ENCODE assay signal across 9 mouse cellular contexts in genomic region chr19:22884357-22884756, GRCm38 (mm10).
DNase-seq lines count a peak whose midpoint lies in the region; ATAC-seq and TF ChIP-seq lines count a peak whose summit lies in the region.
"Had no signal": no experiment of that assay in that cellular context is flagged by ENCODE, and none has a peak within 500 bp of the region (broad histone marks: within the 10 kb centered on the region; RNA-seq: fewer than 3 reads in every experiment).

No protein-coding gene starts in this region.

- no peak overlapping the region for H3K4me3 ChIP-seq in liver, adult 2 months (ENCODE audit: insufficient read depth, low read depth, low read length)
- H3K4me3 ChIP-seq in forebrain, embryonic 15.5 days, result no peak overlapping the region
- H3K4me3 ChIP-seq: liver, embryonic 13.5 days had no signal

- 53% methylated on average over 11 of the region's 11 CpGs for WGBS in liver, adult 2 months
- 43% methylated on average over 11 of the region's 11 CpGs for WGBS in forebrain, embryonic 15.5 days

- no peaks in the 10 kb centered on the region for H3K9me3 ChIP-seq in forebrain, embryonic 15.5 days
- H3K9me3 ChIP-seq: liver, embryonic 13.5 days had no signal

- H3K79me2 ChIP-seq in liver, adult 2 months (ENCODE audit: control insufficient read depth, insufficient read depth, low read length), result no peaks in the 10 kb centered on the region

- peak; percentile 18; the same call in 1 of the 2 replicates for TF ChIP-seq CTCF in liver, adult 2 months (IDR thresholded peaks at IDR 0.05; ENCODE audit: low read depth, low read length)

- H3K4me1 ChIP-seq in liver, adult 2 months (ENCODE audit: control insufficient read depth, insufficient read depth, low read length), result no peaks in the 10 kb centered on the region
- peaks cover 5% of the 10 kb centered on the region; the same call in 1 of the 2 replicates for H3K4me1 ChIP-seq in forebrain, embryonic 15.5 days
- H3K4me1 ChIP-seq: liver, embryonic 13.5 days had no signal

- H3K4me2 ChIP-seq in forebrain, embryonic 15.5 days (replicated peaks), result peak overlapping the region; percentile 45

- peak; percentile 83 for ATAC-seq in forebrain, embryonic 15.5 days (replicated peaks)

- 0 out of 2 replicates have a peak, but pooled peaks cover 3% of the 10 kb centered on the region for H3K27me3 ChIP-seq in liver, adult 2 months (ENCODE audit: control insufficient read depth, insufficient read depth, low read length)
- H3K27me3 ChIP-seq in forebrain, embryonic 15.5 days, result no peaks in the 10 kb centered on the region
- H3K27me3 ChIP-seq: liver, embryonic 13.5 days had no signal

- DNase-seq in liver, adult 2 months (ENCODE audit: extremely low read depth, low read depth, low spot score), result no peak
- DNase-seq in liver, result no peak
- peak; percentile 89 for DNase-seq in cerebellum, adult 8-10 months
- DNase-seq in layer of hippocampus, postnatal 36 days, result peak; percentile 44 to 60
- peak; percentile 55 for DNase-seq in right cerebral cortex, postnatal 25 days
- DNase-seq in thymus, adult 18-20 months, result no peak
- no peak for DNase-seq in urinary bladder, postnatal 25 days (ENCODE audit: low spot score)
- DNase-seq: liver, embryonic 13.5 days had no signal

- H3K9ac ChIP-seq in liver, adult 2 months (ENCODE audit: low read depth, low read length), result no peak overlapping the region
- no peak overlapping the region for H3K9ac ChIP-seq in forebrain, embryonic 15.5 days (replicated peaks)
- H3K9ac ChIP-seq: liver, embryonic 13.5 days had no signal

- H3K36me3 ChIP-seq in liver, adult 2 months (ENCODE audit: control insufficient read depth, insufficient read depth, low read length), result no peaks in the 10 kb centered on the region
- no peaks in the 10 kb centered on the region for H3K36me3 ChIP-seq in forebrain, embryonic 15.5 days
- H3K36me3 ChIP-seq: liver, embryonic 13.5 days had no signal

- no peak for TF ChIP-seq POLR2A in liver, adult 2 months (IDR thresholded peaks at IDR 0.05; ENCODE audit: extremely low read depth, insufficient read depth, low read length)

- H3K27ac ChIP-seq in liver, adult 2 months (replicated peaks; ENCODE audit: insufficient read depth, low read depth, low read length), result no peak overlapping the region
- no peak overlapping the region for H3K27ac ChIP-seq in forebrain, embryonic 15.5 days (replicated peaks)
- H3K27ac ChIP-seq: liver, embryonic 13.5 days had no signal

Comparison
In these comparisons a context has a peak if more than half of its experiments do, and no peak if none do; other contexts are left out.
1. DNase-seq: peak in cerebellum, adult 8-10 months (single experiment), layer of hippocampus, postnatal 36 days (2 of 2) and right cerebral cortex, postnatal 25 days (single experiment); none in liver, adult 2 months (single experiment), liver (single experiment), thymus, adult 18-20 months (0 of 2) and urinary bladder, postnatal 25 days (single experiment).